Mouse (Mus musculus): ENCODE measurements at regions not wholly inside any gene's neighbourhood (a gene's known extent, or its start where the extent isn't known, plus 50 kb on each side); places are given as distances from the start of the nearest gene placed in this dataset.
A peak's percentile ranks its signal among the peaks of the same experiment; 100 is the strongest.

GRCm38 (mm10) chr9:116489273-116489672 is 314.1 kb upstream of the Tgfbr2 start:
- no peak for DNase-seq
- no peaks in the 10 kb centered on the region for H3K27me3 ChIP-seq (ENCODE audit: control insufficient read depth, insufficient read depth, low read length)
- no peak overlapping the region for H3K4me3 ChIP-seq
- no peak for TF ChIP-seq POLR2A (IDR thresholded peaks at IDR 0.05; ENCODE audit: insufficient read depth, low read depth, low read length)
- no peak for TF ChIP-seq EP300 (IDR thresholded peaks at IDR 0.05; ENCODE audit: insufficient read depth, low read depth, low read length)
- no peak for TF ChIP-seq CTCF (IDR thresholded peaks at IDR 0.05)
- H3K27ac ChIP-seq, result no peak overlapping the region
- no peaks in the 10 kb centered on the region; the same call in 1 of the 2 replicates for H3K4me1 ChIP-seq (ENCODE audit: control insufficient read depth, insufficient read depth, low read length)
- WGBS, result 76% methylated on average over 5 of the region's 5 CpGs
- intact Hi-C loops (cut with DNase I), result no loop called here
- H3K9ac ChIP-seq (ENCODE audit: low read depth, low read length), result no peak overlapping the region
- no peaks in the 10 kb centered on the region for H3K36me3 ChIP-seq (ENCODE audit: control insufficient read depth, insufficient read depth, low read length)
- no peaks in the 10 kb centered on the region for H3K79me2 ChIP-seq (replicated peaks; ENCODE audit: control insufficient read depth, insufficient read depth, low read length)

DNA sequence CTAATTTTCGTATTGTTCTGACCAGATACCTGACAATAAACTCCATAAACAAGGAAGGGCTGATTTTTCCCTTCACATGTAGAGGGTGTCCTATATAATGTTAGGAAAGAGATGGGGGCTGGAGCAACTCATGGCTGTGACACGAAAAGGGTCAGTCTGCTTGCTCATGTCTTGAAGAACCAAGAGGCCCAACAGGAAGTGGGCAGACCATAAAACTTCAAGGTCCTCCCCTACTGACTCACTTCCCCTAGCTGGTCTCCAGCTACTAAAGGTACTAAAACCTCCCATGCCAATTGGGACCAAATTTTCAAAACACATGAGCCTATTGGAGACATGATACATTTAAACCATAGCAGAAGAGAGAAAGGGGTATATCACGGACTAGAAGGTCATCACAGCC is 302.1 kb upstream of the Tgfbr2 start:
- Histone ChIP-seq H3K9ac (ENCODE audit: low read depth, low read length) (no peak overlapping the region), H3K27ac (no peak overlapping the region), H3K36me3 (ENCODE audit: control insufficient read depth, insufficient read depth, low read length) (no peaks in the 10 kb centered on the region), H3K4me3 (no peak overlapping the region), H3K4me1 (ENCODE audit: control insufficient read depth, insufficient read depth, low read length) (no peaks in the 10 kb centered on the region), H3K79me2 (replicated peaks; ENCODE audit: control insufficient read depth, insufficient read depth, low read length) (no peaks in the 10 kb centered on the region), H3K27me3 (ENCODE audit: control insufficient read depth, insufficient read depth, low read length) (no peaks in the 10 kb centered on the region)
- no peak for TF ChIP-seq CTCF (IDR thresholded peaks at IDR 0.05)
- TF ChIP-seq POLR2A (IDR thresholded peaks at IDR 0.05; ENCODE audit: insufficient read depth, low read depth, low read length), result no peak
- TF ChIP-seq EP300 (IDR thresholded peaks at IDR 0.05; ENCODE audit: insufficient read depth, low read depth, low read length), result no peak
- WGBS, result 84% methylated on average over 3 of the region's 3 CpGs
- intact Hi-C loops (cut with DNase I), result no loop called here
- no peak for DNase-seq

- Histone ChIP-seq H3K9ac (ENCODE audit: low read depth, low read length) (no peak overlapping the region), H3K27me3 (ENCODE audit: control insufficient read depth, insufficient read depth, low read length) (no peaks in the 10 kb centered on the region), H3K4me1 (ENCODE audit: control insufficient read depth, insufficient read depth, low read length) (no peaks in the 10 kb centered on the region), H3K79me2 (replicated peaks; ENCODE audit: control insufficient read depth, insufficient read depth, low read length) (no peaks in the 10 kb centered on the region), H3K4me3 (no peak overlapping the region), H3K27ac (no peak overlapping the region), H3K36me3 (ENCODE audit: control insufficient read depth, insufficient read depth, low read length) (no peaks in the 10 kb centered on the region)
- TF ChIP-seq CTCF (IDR thresholded peaks at IDR 0.05) (no peak), EP300 (IDR thresholded peaks at IDR 0.05; ENCODE audit: insufficient read depth, low read depth, low read length) (no peak), POLR2A (IDR thresholded peaks at IDR 0.05; ENCODE audit: insufficient read depth, low read depth, low read length) (no peak)
- 71% methylated on average over 12 of the region's 12 CpGs for WGBS
- intact Hi-C loops (cut with DNase I), result no loop called here
- no peak for DNase-seq
Observed at GRCm38 (mm10) chr9:116475206-116475955, 300.2 kb upstream of the Tgfbr2 start.

DNA sequence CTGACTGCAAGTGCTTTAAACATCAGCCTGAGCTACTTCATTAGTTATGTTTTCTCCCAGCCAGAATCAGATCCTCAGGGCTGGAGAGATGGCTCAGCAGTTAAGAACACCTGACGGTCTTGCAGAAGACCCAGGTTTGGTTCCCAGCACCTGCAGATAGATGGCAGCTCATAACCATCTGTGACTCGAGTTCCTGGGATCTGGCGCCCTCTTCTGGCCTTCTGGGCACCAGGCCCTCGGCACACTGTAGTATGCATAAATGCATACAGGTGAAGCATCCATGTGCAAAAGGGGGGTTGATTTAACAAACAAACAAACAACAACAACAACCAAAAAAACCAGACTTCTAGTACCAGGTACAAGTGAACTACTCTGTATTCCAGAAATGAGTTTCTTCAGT is 297.7 kb upstream of the Tgfbr2 start:
- TF ChIP-seq CTCF (IDR thresholded peaks at IDR 0.05) (peak; percentile 44), POLR2A (IDR thresholded peaks at IDR 0.05; ENCODE audit: insufficient read depth, low read depth, low read length) (no peak)
- Histone ChIP-seq H3K27me3 (ENCODE audit: control insufficient read depth, insufficient read depth, low read length) (no peaks in the 10 kb centered on the region), H3K4me1 (ENCODE audit: control insufficient read depth, insufficient read depth, low read length) (peaks cover 5% of the 10 kb centered on the region), H3K9ac (ENCODE audit: low read depth, low read length) (no peak overlapping the region), H3K79me2 (replicated peaks; ENCODE audit: control insufficient read depth, insufficient read depth, low read length) (no peaks in the 10 kb centered on the region), H3K4me3 (no peak overlapping the region), H3K27ac (no peak overlapping the region), H3K36me3 (ENCODE audit: control insufficient read depth, insufficient read depth, low read length) (no peaks in the 10 kb centered on the region)
- intact Hi-C loops (cut with DNase I), result no loop called here
- WGBS, result 81% methylated on average over 4 of the region's 4 CpGs
- no peak for DNase-seq

GRCm38 (mm10) chr9:116468569-116469250 is 293.6 kb upstream of the Tgfbr2 start:
- no peak overlapping the region for H3K4me3 ChIP-seq
- no peaks in the 10 kb centered on the region for H3K36me3 ChIP-seq (ENCODE audit: control insufficient read depth, insufficient read depth, low read length)
- no peaks in the 10 kb centered on the region for H3K79me2 ChIP-seq (replicated peaks; ENCODE audit: control insufficient read depth, insufficient read depth, low read length)
- peaks cover 6% of the 10 kb centered on the region for H3K4me1 ChIP-seq (ENCODE audit: control insufficient read depth, insufficient read depth, low read length)
- no peak overlapping the region for H3K9ac ChIP-seq (ENCODE audit: low read depth, low read length)
- DNase-seq, result peak; percentile 44 to 61
- H3K27ac ChIP-seq, result peak overlapping the region; percentile 61
- WGBS, result 36% methylated on average over 10 of the region's 10 CpGs
- H3K27me3 ChIP-seq (ENCODE audit: control insufficient read depth, insufficient read depth, low read length), result no peaks in the 10 kb centered on the region
- intact Hi-C loops (cut with DNase I), result loop anchor here (1.0 to 5.0 kb wide), 4 partner anchors 42 to 361 kb away; no protein-coding TSS in a partner anchor
- TF ChIP-seq CTCF (IDR thresholded peaks at IDR 0.05), result no peak
- TF ChIP-seq POLR2A (IDR thresholded peaks at IDR 0.05; ENCODE audit: insufficient read depth, low read depth, low read length), result no peak
- 0 out of 2 replicates have a peak, but pooled peaks have one; percentile 43 for TF ChIP-seq EP300 (IDR thresholded peaks at IDR 0.05; ENCODE audit: insufficient read depth, low read depth, low read length)

- Histone ChIP-seq H3K79me2 (replicated peaks; ENCODE audit: control insufficient read depth, insufficient read depth, low read length) (no peaks in the 10 kb centered on the region), H3K4me3 (no peak overlapping the region), H3K4me1 (ENCODE audit: control insufficient read depth, insufficient read depth, low read length) (peaks cover 6% of the 10 kb centered on the region), H3K27ac (no peak overlapping the region), H3K27me3 (ENCODE audit: control insufficient read depth, insufficient read depth, low read length) (no peaks in the 10 kb centered on the region), H3K36me3 (ENCODE audit: control insufficient read depth, insufficient read depth, low read length) (no peaks in the 10 kb centered on the region), H3K9ac (ENCODE audit: low read depth, low read length) (no peak overlapping the region)
- TF ChIP-seq POLR2A (IDR thresholded peaks at IDR 0.05; ENCODE audit: insufficient read depth, low read depth, low read length) (no peak), EP300 (IDR thresholded peaks at IDR 0.05; ENCODE audit: insufficient read depth, low read depth, low read length) (no peak), CTCF (IDR thresholded peaks at IDR 0.05) (no peak)
- intact Hi-C loops (cut with DNase I), result loop anchor here (5.0 kb wide), 1 partner anchor 359 kb away; no protein-coding TSS in a partner anchor
- WGBS, result 86% methylated on average over 7 of the region's 7 CpGs
- no peak for DNase-seq
Observed at GRCm38 (mm10) chr9:116466336-116466735, 291.2 kb upstream of the Tgfbr2 start.

Measured in heart, adult 2 months (tissue).